Mouse (Mus musculus) brain, embryonic 14.5 days (tissue): ENCODE results near the gene Maff.

Experiments
- CTCF ChIP-seq: fragments of 200-500 bp; IDR thresholded peaks from 2 replicates; pipeline ENCODE4 v1.5.1; 2012; ENCODE audit warnings: inconsistent platforms, mild to moderate bottlenecking, moderate library complexity, borderline replicate concordance; ENCODE audit not compliant: insufficient read depth, insufficient read length; ENCODE audit errors: extremely low read depth
- POLR2A ChIP-seq: fragments of 200-500 bp; IDR thresholded peaks from 2 replicates; pipeline ENCODE4 v1.6.1; 2012; ENCODE audit warnings: mild to moderate bottlenecking, inconsistent platforms, borderline replicate concordance; ENCODE audit not compliant: poor library complexity, insufficient read depth, insufficient read length, severe bottlenecking; ENCODE audit errors: extremely low read depth

GRCm38 (mm10) chr15:79361023-79361422, 14.6 kb downstream of the Maff start:
- TF ChIP-seq POLR2A (no peak), CTCF (no peak)
